Mouse (Mus musculus) telencephalon, adult 2 months (tissue): ENCODE data around the gene Ehd2.
"Not testable (repeated sequence)": the region's sequence is repeated elsewhere in the genome, so short reads cannot be mapped to it uniquely, and the experiment has no call there.

Source experiments
- DNase-seq: peaks from one replicate; pipeline ENCODE4 v3.0.0-alpha.2; 2011; ENCODE audit warnings: low read depth, low spot score

The Ehd2 gene

DNA sequence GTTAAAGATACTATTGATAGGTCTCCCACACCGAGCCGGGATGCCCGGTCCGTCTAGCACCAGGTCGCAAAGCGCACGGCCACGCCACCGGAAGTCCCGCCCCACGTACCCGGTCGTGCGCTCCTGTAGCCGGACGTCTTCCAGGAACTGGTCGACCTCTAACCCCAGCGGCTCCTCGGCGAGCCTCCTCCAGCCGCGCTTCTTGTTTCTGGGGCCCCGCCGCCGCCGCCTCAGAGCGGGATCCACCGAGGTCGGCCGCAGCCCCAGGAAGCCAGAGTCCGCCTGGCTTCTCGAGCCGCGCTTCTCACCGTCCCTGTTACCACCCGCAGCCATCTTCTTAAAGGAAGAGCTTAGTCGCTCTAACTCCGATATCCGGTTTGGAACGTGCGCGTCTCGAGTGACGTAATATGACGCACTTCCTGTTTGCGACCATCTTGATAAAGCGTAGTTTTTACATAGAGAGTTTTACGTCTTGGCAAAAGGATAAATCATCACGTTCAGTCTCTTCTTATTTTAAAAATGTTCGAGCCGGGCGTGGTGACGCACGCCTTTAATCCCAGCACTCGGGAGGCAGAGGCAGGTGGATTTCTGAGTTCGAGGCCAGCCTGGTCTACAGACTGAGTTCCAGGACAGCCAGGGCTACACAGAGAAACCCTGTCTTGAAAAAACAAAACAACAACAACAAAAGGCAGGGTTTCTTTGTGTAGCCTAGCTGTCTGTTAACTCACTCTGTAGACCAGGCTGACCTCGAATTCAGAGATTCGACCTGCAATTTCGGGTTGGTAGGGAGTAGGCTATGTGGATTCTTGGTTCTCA, 21.4 kb downstream of the Ehd2 start, which contains the start of gene Nop53:
Gene Nop53, minus strand, starts transcription at position 354 of the 816 bp plus-strand sequence.
- peak; percentile 99 for DNase-seq

DNA sequence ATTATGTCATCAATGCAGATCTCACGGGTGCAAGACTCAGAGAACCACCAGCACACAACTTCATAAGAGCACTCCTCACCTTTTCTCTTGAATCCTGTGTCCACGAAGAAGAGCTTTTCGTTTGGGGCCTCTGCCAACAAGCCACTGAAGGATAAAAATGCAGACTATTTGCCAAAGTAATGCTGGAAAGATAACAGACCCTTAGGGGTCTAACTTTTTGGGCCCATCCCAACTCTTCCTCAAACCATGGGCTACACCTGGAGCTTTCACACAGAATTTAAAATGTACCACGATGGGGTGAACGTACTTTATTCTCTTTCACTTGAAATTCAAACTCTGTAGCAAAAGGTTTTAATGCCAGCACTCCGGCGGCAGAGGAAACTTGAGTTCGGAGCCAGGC, 22.2 kb downstream of the Ehd2 start:
- no peak for DNase-seq

GRCm38 (mm10) chr7:15944311-15944710, 23.1 kb downstream of the Ehd2 start:
- DNase-seq = no peak

DNA sequence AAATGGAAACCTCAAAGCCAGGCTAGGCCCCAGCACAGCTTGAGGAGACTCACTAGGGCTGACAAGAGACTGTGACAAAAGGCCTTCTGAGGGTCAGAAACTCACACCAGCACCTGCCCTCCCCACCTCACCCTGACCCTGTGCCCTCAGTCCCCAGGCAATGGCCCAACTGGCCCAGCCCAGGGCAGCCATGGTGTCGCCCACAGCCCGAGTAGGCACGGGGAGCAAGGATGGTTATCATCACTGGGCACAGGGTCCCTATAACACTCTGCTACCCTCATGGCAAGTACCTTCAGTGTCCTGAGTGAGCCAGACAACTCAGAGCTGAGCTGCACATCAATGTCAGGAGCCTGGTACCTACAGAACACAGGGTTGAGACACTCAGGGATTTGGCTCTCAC, 28.7 kb downstream of the Ehd2 start:
- DNase-seq = no peak

- DNase-seq = no peak
Measured at GRCm38 (mm10) chr7:15937491-15937890, 29.9 kb downstream of the Ehd2 start.

GRCm38 (mm10) chr7:15933437-15934359, 33.7 kb downstream of the Ehd2 start:
- DNase-seq = peak; percentile 71

DNA sequence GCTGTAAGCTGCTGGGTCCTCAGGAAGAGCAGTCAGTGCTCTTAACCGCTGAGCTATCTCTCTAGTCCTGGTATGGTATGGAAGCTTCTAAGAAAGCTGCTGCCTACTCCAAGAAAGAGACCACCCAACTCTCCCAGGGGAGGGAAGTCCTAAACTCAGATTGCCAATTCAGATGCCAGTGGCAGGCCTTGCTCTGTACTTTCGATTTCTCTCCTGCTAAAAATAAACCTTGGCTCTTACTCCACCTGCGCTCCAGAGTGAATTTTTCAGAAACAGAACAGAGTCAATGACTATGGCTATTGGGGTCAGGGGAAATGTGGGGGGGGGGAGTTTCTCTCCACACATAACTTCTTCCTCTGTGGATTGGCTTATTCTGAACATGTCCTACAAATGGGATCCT, 35.7 kb downstream of the Ehd2 start:
- DNase-seq = no peak

- DNase-seq = no peak
Measured at GRCm38 (mm10) chr7:15930543-15930942, 36.8 kb downstream of the Ehd2 start.

- DNase-seq = no peak
Measured at GRCm38 (mm10) chr7:15929910-15930309, 37.5 kb downstream of the Ehd2 start.

GRCm38 (mm10) chr7:15922220-15922773, 45.1 kb downstream of the Ehd2 start, which contains the start of gene Selenow:
Gene Selenow (minus strand): TSS chr7:15922402.
- peak; percentile 93 for DNase-seq

- no peak for DNase-seq
Measured at GRCm38 (mm10) chr7:15921796-15922195, 45.6 kb downstream of the Ehd2 start.

- DNase-seq = peak; percentile 56
Measured at GRCm38 (mm10) chr7:15920645-15921190, 46.6 kb downstream of the Ehd2 start.

GRCm38 (mm10) chr7:15919947-15920346, 47.4 kb downstream of the Ehd2 start:
- no peak for DNase-seq

- DNase-seq = no peak
Measured at GRCm38 (mm10) chr7:15918371-15918770, 49.0 kb downstream of the Ehd2 start.

DNA sequence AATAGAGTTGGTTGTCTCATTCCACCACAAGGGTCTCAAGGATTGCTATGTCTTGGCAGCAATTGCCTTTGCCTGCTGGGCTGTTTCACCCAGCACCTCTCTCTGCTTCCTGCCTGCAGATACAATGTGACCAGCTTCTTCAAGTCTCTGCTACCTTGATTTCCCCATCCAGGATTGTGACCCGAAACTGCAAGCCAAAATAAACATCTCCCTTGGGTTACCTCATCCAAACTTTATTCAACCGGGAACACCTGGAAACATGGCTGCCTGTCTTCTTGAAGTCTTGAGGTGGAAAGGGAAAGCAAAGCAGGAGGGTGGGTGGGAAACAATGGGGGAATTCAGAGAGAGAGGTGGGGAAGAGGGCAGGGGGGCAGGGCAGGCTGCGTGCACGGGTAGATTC, 50.4 kb downstream of the Ehd2 start:
- DNase-seq = no peak

GRCm38 (mm10) chr7:15916134-15916723, 51.1 kb downstream of the Ehd2 start:
- no peak for DNase-seq

DNA sequence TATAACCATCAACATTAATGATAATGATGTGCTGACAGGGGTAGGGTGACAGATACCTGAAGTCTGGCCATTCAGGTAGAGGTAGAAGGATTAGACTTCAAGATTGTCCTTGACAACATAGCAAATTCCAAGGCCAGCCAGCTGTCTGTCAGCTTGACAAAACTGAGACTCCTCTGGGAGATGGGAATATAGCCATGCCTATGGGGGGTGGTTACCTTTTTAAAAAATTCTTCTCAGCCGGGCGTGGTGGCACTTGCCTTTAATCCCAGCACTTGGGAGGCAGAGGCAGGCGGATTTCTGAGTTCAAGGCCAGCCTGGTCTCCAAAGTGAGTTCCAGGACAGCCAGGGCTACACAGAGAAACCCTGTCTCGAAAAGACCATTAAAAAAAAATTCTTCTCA, 51.7 kb downstream of the Ehd2 start:
- DNase-seq = not testable (repeated sequence)

DNA sequence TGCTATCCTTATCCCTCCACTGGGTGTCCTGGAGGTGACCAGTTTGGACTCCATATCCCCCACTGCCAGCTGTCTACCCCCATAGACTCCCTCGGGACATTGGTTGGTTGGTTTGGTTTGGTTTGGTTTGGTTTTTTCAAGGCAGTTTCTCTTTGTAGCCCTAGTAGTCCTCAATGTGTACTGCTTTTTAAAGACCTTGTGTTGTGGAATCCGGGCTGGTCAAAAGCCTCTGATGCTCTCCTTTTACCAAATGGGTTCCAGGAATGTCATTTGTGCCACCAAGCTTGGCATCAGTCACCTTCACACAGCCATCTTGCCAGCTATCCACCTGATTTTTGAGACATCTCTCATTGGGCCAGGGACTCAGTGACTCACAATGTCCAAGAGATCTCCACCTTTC, 52.6 kb downstream of the Ehd2 start:
- DNase-seq = no peak

- DNase-seq = no peak
Measured at GRCm38 (mm10) chr7:15914252-15914651, 53.1 kb downstream of the Ehd2 start.

GRCm38 (mm10) chr7:15912183-15912582, 55.2 kb downstream of the Ehd2 start:
- peak; percentile 41 for DNase-seq

- no peak for DNase-seq
Measured at GRCm38 (mm10) chr7:15910521-15910920, 56.8 kb downstream of the Ehd2 start.
